Mouse (Mus musculus) limb, embryonic 10.5 days (tissue): ENCODE data around the gene Adra1d. TPM values are rescaled to one million over a fixed set of nuclear protein-coding genes. Genes with fewer than 3 reads are reported as not detected.
A peak's percentile ranks its signal among the peaks of the same experiment; 100 is the strongest.

ENCODE experiments used
- DNase-seq: peaks from one replicate; pipeline ENCODE4 v3.0.0-alpha.2; 2017; ENCODE audit warnings: low spot score
- H3K27ac ChIP-seq: fragments of 300-500 bp; sonication (generic); 2 replicates; pipeline ENCODE4 v1.5.1; 2016; ENCODE audit warnings: mild to moderate bottlenecking
- H3K27me3 ChIP-seq: fragments of 300-500 bp; sonication (generic); 2 replicates; pipeline ENCODE4 v1.6.1; 2016; ENCODE audit warnings: low read depth, mild to moderate bottlenecking; ENCODE audit not compliant: poor library complexity, severe bottlenecking
- H3K36me3 ChIP-seq: fragments of 300-500 bp; sonication (generic); 2 replicates; pipeline ENCODE4 v1.6.1; 2016; ENCODE audit warnings: mild to moderate bottlenecking, moderate library complexity
- H3K4me1 ChIP-seq: fragments of 300-500 bp; sonication (generic); 2 replicates; pipeline ENCODE4 v1.6.1; 2016
- H3K4me3 ChIP-seq: fragments of 300-500 bp; sonication (generic); 2 replicates; pipeline ENCODE4 v1.5.1; 2016; ENCODE audit warnings: mild to moderate bottlenecking, moderate library complexity
- H3K9me3 ChIP-seq: fragments of 300-500 bp; sonication (generic); replicated peaks from 2 replicates; pipeline ENCODE4 v1.6.1; 2016; ENCODE audit warnings: mild to moderate bottlenecking
- WGBS: fragments of 180-500 bp; shearing (Covaris S2); methylation state at CpG from one replicate; pipeline ENCODE4 v1.1.7; 2016; 5-methylcytosine and 5-hydroxymethylcytosine counted together
- polyA plus RNA-seq: library from polyadenylated mRNA; unstranded; fragments of >200 nt; fragmentation: Nextera tagmentation; extraction: Ambion mirVana; gene quantifications from 2 replicates; pipeline ENCODE4 v1.2.1, GENCODE M21; 2016

Adra1d gene
- polyA plus RNA-seq, 1 experiment from 2014 or later: not detected

DNA sequence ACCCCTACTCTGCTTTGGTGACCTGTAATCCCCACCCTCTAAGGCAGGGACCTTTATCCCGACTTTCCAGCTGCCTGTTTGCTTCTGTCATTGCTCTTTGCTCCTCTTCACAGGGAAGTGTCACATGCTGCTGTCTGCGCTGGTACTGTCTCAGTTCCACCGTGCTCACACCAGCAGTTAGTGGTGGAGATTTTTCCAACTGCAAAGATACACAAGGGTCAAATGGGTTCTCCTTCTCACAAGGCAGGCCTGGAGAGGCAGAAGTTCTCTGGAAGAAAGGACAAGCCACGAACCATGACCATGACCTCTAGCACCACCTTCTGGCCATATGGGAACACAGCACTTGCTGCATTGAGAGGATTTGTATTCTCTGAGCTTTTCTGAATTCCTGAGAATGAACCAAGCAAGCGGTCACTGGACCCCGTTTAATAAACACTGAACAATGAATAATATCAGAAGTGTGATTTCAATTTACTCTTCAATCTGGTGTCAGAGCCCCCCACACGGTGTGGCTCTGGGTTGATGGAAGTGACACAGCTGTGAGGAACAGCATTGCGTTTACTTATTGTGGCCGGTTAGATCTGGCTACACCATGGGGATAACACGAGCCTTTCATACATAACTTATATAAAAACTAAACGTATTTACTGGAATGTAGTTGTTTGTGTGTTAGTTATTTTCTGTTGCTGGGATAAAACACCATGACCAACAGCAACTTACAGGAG is 32.0 kb downstream of the Adra1d start:
- no peak overlapping the region for H3K27ac ChIP-seq
- H3K4me3 ChIP-seq: no peak overlapping the region
- 0 out of 2 replicates have a peak, but pooled peaks cover 2% of the 10 kb centered on the region for H3K27me3 ChIP-seq
- H3K4me1 ChIP-seq: 0 out of 2 replicates have a peak, but pooled peaks cover 3% of the 10 kb centered on the region
- H3K9me3 ChIP-seq: no peaks in the 10 kb centered on the region
- 40% methylated on average over 11 of the region's 11 CpGs for WGBS
- no peaks in the 10 kb centered on the region; the same call in 1 of the 2 replicates for H3K36me3 ChIP-seq
- peak; percentile 73 for DNase-seq

DNA sequence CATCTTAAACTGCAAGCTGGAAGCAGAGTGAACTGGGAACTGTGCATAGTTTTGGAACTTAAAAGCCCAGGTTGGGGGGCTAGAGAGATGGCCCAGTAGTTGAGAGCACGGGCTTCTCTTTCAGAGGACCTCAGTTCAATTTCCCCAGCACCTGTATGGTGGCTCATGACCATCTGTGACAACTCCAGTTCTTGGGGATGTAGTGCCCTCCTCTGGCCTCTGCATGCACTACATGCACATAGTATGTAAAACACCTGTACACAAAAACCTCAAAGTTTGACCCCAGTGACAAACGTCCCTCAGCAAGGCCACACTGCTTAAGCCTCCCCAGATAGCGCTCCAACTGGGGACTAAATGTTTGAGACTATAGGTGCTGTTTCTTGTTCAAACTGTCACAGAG is 35.0 kb downstream of the Adra1d start:
- Histone ChIP-seq H3K27me3 (no peaks in the 10 kb centered on the region), H3K9me3 (no peaks in the 10 kb centered on the region), H3K36me3 (peaks cover 4% of the 10 kb centered on the region; the same call in 1 of the 2 replicates), H3K4me3 (no peak overlapping the region), H3K27ac (no peak overlapping the region), H3K4me1 (0 out of 2 replicates have a peak, but pooled peaks cover 3% of the 10 kb centered on the region)
- WGBS: 55% methylated on average over 3 of the region's 3 CpGs
- DNase-seq: peak; percentile 49

DNA sequence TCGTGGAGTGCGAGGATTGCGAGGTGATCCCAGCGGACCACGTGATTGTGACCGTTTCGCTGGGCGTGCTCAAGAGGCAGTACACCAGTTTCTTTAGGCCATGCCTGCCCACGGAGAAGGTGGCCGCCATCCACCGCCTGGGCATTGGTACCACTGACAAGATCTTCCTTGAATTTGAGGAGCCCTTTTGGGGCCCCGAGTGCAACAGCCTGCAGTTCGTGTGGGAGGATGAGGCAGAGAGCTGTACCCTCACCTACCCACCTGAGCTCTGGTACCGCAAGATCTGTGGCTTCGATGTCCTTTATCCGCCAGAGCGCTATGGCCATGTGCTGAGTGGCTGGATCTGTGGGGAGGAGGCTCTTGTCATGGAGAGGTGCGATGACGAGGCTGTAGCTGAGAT is 41.3 kb downstream of the Adra1d start:
- no peak for DNase-seq
- Histone ChIP-seq H3K4me1 (no peaks in the 10 kb centered on the region), H3K4me3 (no peak overlapping the region), H3K27me3 (no peaks in the 10 kb centered on the region), H3K27ac (no peak overlapping the region), H3K9me3 (no peaks in the 10 kb centered on the region), H3K36me3 (peaks cover 50% of the 10 kb centered on the region)
- WGBS: 95% methylated on average over 19 of the region's 19 CpGs

DNA sequence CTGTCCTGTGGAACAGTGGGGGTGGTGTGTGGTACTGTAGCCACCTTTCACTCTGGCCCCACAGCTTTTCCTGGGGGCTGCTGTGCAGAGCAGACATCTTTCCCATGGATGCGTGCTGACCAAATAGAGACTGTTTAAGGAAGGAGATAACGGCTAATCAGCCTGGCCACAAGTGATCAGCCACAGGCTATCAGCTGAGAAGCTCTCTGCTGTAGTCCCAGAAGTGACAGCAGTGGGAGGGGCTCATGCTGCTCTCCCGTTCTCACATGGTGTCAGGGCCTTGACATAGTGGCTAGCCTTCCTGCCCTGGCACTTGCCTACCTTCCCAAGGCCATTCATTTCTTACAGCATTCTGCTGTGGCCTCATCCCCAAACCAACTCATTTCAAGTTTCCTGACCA is 43.3 kb downstream of the Adra1d start:
- no peaks in the 10 kb centered on the region for H3K9me3 ChIP-seq
- peaks cover 51% of the 10 kb centered on the region for H3K36me3 ChIP-seq
- H3K4me3 ChIP-seq: no peak overlapping the region
- no peak overlapping the region for H3K27ac ChIP-seq
- 39% methylated on average over 3 of the region's 3 CpGs for WGBS
- H3K4me1 ChIP-seq: 0 out of 2 replicates have a peak, but pooled peaks cover 3% of the 10 kb centered on the region
- H3K27me3 ChIP-seq: no peaks in the 10 kb centered on the region
- DNase-seq: no peak

DNA sequence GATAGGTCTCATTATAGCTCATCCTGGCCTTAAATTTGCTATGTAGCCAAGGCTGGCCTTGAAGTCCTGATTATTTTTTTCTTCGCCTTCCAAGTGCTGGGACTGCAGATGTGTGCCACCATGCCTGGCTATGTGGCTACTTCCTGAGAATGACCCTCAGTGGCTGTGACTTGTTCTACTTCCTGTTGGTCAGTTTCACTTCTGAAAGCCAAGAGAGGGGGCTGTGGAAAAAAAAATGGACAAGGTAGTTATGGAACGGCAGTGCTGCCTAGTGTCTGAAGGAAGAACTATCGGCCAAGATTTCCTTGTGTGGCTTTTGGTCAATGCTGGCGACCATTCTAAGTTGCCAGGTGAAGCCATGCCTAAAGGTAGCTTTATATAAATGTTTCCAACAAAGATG is 44.5 kb downstream of the Adra1d start:
- no peak for DNase-seq
- 92% methylated on average over 4 of the region's 4 CpGs for WGBS
- Histone ChIP-seq H3K27me3 (no peaks in the 10 kb centered on the region), H3K9me3 (no peaks in the 10 kb centered on the region), H3K4me3 (no peak overlapping the region), H3K36me3 (peaks cover 53% of the 10 kb centered on the region), H3K4me1 (0 out of 2 replicates have a peak, but pooled peaks cover 3% of the 10 kb centered on the region), H3K27ac (no peak overlapping the region)

DNA sequence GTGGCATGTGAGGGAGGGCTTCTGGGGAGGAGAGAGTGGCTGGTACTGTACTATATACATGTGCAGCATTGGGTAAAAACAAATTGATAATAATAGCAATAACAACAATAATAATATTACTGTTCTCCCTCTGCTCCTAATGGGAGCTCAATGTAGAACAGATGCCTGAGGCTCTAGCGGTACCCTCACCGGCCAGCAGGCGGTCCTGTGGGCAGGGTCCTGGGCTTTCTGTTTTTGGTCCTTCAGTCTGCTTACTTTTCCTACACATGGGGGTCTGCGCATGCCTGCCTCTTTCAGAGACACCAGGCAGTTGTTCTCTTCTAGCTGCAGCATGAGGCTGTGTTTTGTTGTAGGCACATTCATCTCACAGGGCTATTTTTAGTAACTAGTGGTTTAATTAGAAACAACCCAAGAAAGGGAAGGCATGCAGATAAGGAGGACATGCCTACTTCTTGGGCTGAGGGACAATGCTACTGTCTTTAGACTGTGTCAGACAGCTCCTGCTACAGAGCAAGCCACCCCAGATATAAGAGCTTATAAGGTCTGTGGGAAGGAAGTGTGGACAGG is 47.9 kb downstream of the Adra1d start:
- H3K27ac ChIP-seq: no peak overlapping the region
- no peaks in the 10 kb centered on the region for H3K9me3 ChIP-seq
- H3K27me3 ChIP-seq: no peaks in the 10 kb centered on the region
- 83% methylated on average over 4 of the region's 4 CpGs for WGBS
- DNase-seq: no peak
- H3K4me3 ChIP-seq: no peak overlapping the region
- H3K4me1 ChIP-seq: peaks cover 17% of the 10 kb centered on the region
- H3K36me3 ChIP-seq: peaks cover 31% of the 10 kb centered on the region

DNA sequence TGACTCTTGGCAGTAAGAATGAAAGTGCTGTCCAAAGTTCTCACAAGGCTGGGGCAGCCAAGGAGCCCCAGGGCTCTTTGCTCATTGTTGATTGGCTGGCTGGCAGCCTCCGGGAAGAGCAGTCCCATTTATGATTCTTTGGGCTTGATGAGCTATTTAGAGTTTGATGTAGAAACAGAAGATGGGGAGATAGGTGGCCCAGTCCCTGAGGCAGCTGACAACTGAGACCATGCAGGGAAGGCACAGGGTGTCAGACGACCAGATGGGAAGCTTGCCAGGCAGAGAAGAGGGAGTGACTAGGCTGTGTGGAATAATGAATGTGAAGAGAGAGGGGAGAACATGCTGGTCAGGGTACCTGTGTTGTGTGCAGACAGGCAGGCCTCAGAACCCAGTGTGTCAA is 48.6 kb downstream of the Adra1d start:
- Histone ChIP-seq H3K4me3 (no peak overlapping the region), H3K4me1 (peaks cover 24% of the 10 kb centered on the region), H3K9me3 (no peaks in the 10 kb centered on the region), H3K36me3 (peaks cover 26% of the 10 kb centered on the region), H3K27me3 (no peaks in the 10 kb centered on the region), H3K27ac (no peak overlapping the region)
- DNase-seq: no peak
- 50% methylated on average over 2 of the region's 2 CpGs for WGBS

DNA sequence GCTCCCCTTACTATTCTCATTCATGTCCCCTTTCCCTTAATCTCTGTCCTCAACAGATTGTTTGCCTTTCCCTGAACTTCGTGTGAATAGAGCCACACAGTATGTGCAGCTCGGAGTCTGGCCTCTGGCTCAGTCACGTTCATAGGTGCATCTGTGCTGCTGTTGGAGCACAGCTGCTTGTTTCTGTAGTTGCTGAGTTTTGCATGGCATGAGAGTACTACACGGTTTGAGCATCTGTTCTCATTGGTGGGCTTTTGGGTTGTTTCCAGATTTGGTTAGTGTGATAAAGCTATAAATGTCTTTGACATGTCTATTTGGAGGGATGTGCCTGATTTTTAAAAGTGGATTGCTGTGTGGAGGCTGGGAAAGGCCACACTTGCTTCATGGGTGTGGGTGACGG is 51.6 kb downstream of the Adra1d start:
- no peak for DNase-seq
- H3K4me1 ChIP-seq: peaks cover 51% of the 10 kb centered on the region
- no peaks in the 10 kb centered on the region for H3K27me3 ChIP-seq
- no peaks in the 10 kb centered on the region for H3K9me3 ChIP-seq
- H3K27ac ChIP-seq: no peak overlapping the region
- 78% methylated on average over 5 of the region's 5 CpGs for WGBS
- H3K4me3 ChIP-seq: no peak overlapping the region
- H3K36me3 ChIP-seq: peaks cover 5% of the 10 kb centered on the region; the same call in 1 of the 2 replicates

DNA sequence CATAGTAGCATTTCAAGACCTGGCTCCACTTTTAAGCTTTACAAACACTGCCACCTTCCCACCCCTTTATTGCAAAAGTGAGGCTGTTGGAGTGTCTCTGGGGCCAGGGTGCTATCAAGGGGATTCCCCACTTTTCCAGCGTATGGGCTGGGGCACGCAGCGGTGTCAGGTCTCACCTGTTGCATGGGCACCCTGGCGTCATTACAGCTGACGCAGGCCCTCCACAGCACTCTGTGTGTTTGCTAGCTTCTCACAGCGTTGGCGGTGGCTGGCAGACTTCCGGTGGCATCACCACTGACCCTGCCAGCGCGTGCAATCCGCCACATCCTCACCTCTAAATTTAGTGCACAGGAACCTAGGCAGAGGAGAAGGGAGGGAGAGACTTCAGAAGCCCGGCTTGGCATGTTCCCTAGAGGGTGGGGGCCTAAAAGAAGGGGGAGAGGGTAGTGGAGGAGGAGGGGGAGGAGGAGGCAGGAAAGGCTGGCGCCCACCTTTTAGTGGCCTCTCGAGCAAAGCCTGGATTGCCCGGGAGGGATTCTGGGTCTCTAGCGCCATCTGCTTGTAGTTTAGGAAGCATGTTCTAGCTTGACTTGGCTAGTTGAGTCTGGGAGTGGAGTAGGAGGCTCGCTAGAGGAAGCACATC is 52.3 kb downstream of the Adra1d start:
- 14% methylated on average over 17 of the region's 17 CpGs for WGBS
- Histone ChIP-seq H3K9me3 (no peaks in the 10 kb centered on the region), H3K27ac (peak overlapping the region; percentile 81), H3K4me3 (peak overlapping the region; percentile 38), H3K36me3 (peaks cover 2% of the 10 kb centered on the region; the same call in 1 of the 2 replicates), H3K4me1 (peaks cover 59% of the 10 kb centered on the region), H3K27me3 (no peaks in the 10 kb centered on the region)
- peak; percentile 80 for DNase-seq

DNA sequence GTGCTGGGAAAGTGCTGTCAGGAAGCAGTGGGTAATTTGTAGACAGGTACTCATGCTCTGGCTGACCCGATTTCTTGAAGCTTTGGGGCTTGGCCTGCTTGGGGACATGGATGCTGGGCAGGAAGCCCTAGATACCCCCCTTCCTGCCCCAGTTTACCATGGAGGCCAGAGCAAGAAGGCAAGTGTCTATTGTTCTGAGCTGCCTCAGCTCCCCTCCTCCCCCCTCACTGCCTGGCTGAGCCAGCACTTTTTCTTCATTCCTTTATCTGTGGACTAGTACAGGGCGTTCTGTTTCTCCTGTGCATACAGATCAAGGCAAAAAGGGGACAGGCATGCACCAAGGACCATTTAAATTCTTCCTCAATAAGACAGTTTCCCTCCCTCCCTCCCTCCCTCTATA is 53.6 kb downstream of the Adra1d start:
- Histone ChIP-seq H3K27me3 (no peaks in the 10 kb centered on the region), H3K4me3 (no peak overlapping the region), H3K4me1 (peaks cover 59% of the 10 kb centered on the region), H3K9me3 (no peaks in the 10 kb centered on the region), H3K27ac (peak overlapping the region; percentile 68; the same call in 1 of the 2 replicates), H3K36me3 (0 out of 2 replicates have a peak, but pooled peaks cover under 1% of the 10 kb centered on the region)
- WGBS: 54% methylated on average over 2 of the region's 2 CpGs
- no peak for DNase-seq

DNA sequence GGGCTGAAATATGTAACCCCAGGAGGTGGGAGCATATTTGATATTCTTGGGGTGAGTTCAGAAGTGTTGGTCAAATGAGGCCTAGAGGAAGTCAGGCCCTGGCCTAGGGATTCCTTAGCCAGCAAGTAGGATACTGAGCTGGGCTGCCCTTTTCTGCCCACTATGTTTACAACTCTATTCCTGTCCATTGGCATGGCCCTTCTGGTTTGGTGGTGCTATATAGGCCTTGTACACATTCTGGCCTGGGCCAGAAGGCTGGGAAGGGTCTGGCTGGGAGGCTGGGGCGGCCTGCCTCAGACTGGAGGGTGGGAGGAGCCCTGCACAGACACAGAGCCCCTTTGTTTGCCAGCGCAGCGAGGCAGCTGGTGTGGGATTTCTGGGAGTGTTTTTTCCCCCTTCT is 55.7 kb downstream of the Adra1d start:
- Histone ChIP-seq H3K4me1 (peaks cover 76% of the 10 kb centered on the region), H3K27ac (peak overlapping the region; percentile 92), H3K9me3 (no peaks in the 10 kb centered on the region), H3K36me3 (no peaks in the 10 kb centered on the region), H3K27me3 (no peaks in the 10 kb centered on the region), H3K4me3 (0 out of 2 replicates have a peak overlapping the region, but pooled peaks have one; percentile 17)
- WGBS: 53% methylated on average over 3 of the region's 3 CpGs
- DNase-seq: peak; percentile 56

DNA sequence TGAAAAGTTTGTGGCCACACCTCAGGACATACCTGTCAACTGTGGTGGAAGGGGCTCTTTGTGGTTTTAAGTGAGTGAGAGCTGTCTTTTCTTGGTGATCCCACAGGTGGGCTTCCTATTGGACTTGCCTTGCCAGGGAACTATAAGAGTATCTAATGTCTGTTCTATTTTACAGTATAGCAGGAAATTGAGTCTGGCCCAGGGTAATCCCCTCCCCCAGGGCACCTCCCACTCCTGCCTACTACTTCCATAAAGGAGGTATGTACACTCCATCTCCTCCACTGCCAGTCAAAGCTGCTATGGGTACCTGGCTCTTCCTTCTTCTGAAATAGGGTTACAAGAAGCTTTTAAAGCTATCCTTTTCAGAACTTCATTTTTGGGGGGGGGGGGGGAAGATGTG is 56.7 kb downstream of the Adra1d start:
- H3K9me3 ChIP-seq: no peaks in the 10 kb centered on the region
- H3K36me3 ChIP-seq: no peaks in the 10 kb centered on the region
- peak overlapping the region; percentile 92 for H3K27ac ChIP-seq
- no peaks in the 10 kb centered on the region for H3K27me3 ChIP-seq
- H3K4me1 ChIP-seq: peaks cover 83% of the 10 kb centered on the region
- no peak for DNase-seq
- no peak overlapping the region for H3K4me3 ChIP-seq

DNA sequence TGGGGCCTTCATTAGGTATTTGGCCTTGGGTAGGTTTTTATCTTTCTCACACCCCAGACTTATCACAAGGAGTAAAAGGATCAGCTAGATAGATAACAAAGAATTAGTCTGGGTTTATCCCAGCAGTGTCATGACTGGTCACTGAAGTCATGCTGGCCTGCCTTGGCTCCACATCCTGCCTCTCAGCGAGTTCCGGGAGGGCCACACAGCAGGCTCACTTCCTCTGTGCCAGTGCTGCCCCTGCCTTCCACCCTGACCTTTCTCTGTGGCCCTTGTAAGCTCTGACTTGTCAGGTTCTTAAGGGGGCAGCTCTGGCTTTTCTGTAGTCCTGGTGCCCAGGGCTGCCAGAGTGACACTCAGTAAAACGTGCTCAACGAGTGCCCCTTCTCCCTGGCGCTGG is 59.5 kb downstream of the Adra1d start:
- H3K4me3 ChIP-seq: no peak overlapping the region
- no peak for DNase-seq
- H3K36me3 ChIP-seq: no peaks in the 10 kb centered on the region
- WGBS: 73% methylated on average over 5 of the region's 5 CpGs
- no peaks in the 10 kb centered on the region for H3K27me3 ChIP-seq
- no peaks in the 10 kb centered on the region for H3K9me3 ChIP-seq
- peaks cover 72% of the 10 kb centered on the region for H3K4me1 ChIP-seq
- H3K27ac ChIP-seq: peak overlapping the region; percentile 67; the same call in 1 of the 2 replicates
